Mouse (Mus musculus) heart, adult 8-10 months (tissue): ENCODE results near the gene Sept11. TPM values are rescaled to one million over a fixed set of nuclear protein-coding genes. Genes with fewer than 3 reads are reported as not detected.

Source experiments
- DNase-seq: peaks from one replicate; pipeline ENCODE4 v3.0.0; 2022; ENCODE audit warnings: low spot score
- total RNA-seq, 4 experiments: library from RNA; stranded (reverse); gene quantifications; 2 replicates each; pipeline ENCODE4 v1.2.4; 2022

Gene Sept11
- total RNA-seq, 4 experiments from 2014 or later = 23.6 to 29.9 (median 25.5) TPM

- DNase-seq = no peak
Observed at GRCm38 (mm10) chr5:93095301-93095700, 2.1 kb downstream of the Sept11 start.

- DNase-seq = no peak
Observed at GRCm38 (mm10) chr5:93097204-93097906, 4.1 kb downstream of the Sept11 start.

GRCm38 (mm10) chr5:93098219-93098618 is 5.0 kb downstream of the Sept11 start:
- DNase-seq = no peak

GRCm38 (mm10) chr5:93098811-93099210 is 5.6 kb downstream of the Sept11 start:
- DNase-seq = no peak

GRCm38 (mm10) chr5:93100906-93101305 is 7.7 kb downstream of the Sept11 start:
- no peak for DNase-seq

GRCm38 (mm10) chr5:93101371-93101791 is 8.1 kb downstream of the Sept11 start:
- DNase-seq = peak; percentile 78

- no peak for DNase-seq
Observed at GRCm38 (mm10) chr5:93103603-93104002, 10.4 kb downstream of the Sept11 start.

- no peak for DNase-seq
Observed at GRCm38 (mm10) chr5:93104987-93105823, 12.0 kb downstream of the Sept11 start.

- DNase-seq = no peak
Observed at GRCm38 (mm10) chr5:93106048-93106447, 12.8 kb downstream of the Sept11 start.

- DNase-seq = no peak
Observed at GRCm38 (mm10) chr5:93108703-93109102, 15.5 kb downstream of the Sept11 start.

GRCm38 (mm10) chr5:93109555-93109954 is 16.3 kb downstream of the Sept11 start:
- no peak for DNase-seq

- no peak for DNase-seq
Observed at GRCm38 (mm10) chr5:93112290-93112689, 19.1 kb downstream of the Sept11 start.

- DNase-seq = no peak
Observed at GRCm38 (mm10) chr5:93113517-93113916, 20.3 kb downstream of the Sept11 start.

- DNase-seq = no peak
Observed at GRCm38 (mm10) chr5:93114515-93114914, 21.3 kb downstream of the Sept11 start.

GRCm38 (mm10) chr5:93115059-93115458 is 21.8 kb downstream of the Sept11 start:
- no peak for DNase-seq

- no peak for DNase-seq
Observed at GRCm38 (mm10) chr5:93115854-93116253, 22.6 kb downstream of the Sept11 start.

- no peak for DNase-seq
Observed at GRCm38 (mm10) chr5:93117648-93118047, 24.4 kb downstream of the Sept11 start.

GRCm38 (mm10) chr5:93121660-93122059 is 28.4 kb downstream of the Sept11 start:
- no peak for DNase-seq

- no peak for DNase-seq
Observed at GRCm38 (mm10) chr5:93124031-93124826, 31.0 kb downstream of the Sept11 start.

GRCm38 (mm10) chr5:93125325-93125724 is 32.1 kb downstream of the Sept11 start:
- DNase-seq = no peak

GRCm38 (mm10) chr5:93126222-93126929 is 33.1 kb downstream of the Sept11 start:
- no peak for DNase-seq
